Mouse (Mus musculus): ENCODE results near the gene Adam23.

GRCm38 (mm10) chr1:63430668-63431067, 15.0 kb upstream of the Adam23 start:
- TF ChIP-seq POLR2A (IDR thresholded peaks at IDR 0.05; ENCODE audit: insufficient read length, low read depth) (no peak), TCF12 (IDR thresholded peaks at IDR 0.05; ENCODE audit: insufficient read depth, poor library complexity, severe bottlenecking) (no peak), POLR2AphosphoS2 (IDR thresholded peaks at IDR 0.05; ENCODE audit: insufficient read length, low read depth) (no peak), MYOD1 (IDR thresholded peaks at IDR 0.05; ENCODE audit: control insufficient read depth in 1 of 3, insufficient read length in 2 of 3, low read depth in 2 of 3) (no peak), USF1 (IDR thresholded peaks at IDR 0.05; ENCODE audit: low read depth) (no peak), CEBPB (IDR thresholded peaks at IDR 0.05; ENCODE audit: insufficient read depth, poor library complexity, severe bottlenecking) (no peak), E2F4 (IDR thresholded peaks at IDR 0.05; ENCODE audit: insufficient read depth) (no peak), MYOG (IDR thresholded peaks at IDR 0.05; ENCODE audit: control insufficient read depth in 1 of 3, insufficient read depth in 1 of 3, insufficient read length in 2 of 3, low read depth in 2 of 3) (no peak), MAX (IDR thresholded peaks at IDR 0.05; ENCODE audit: low read depth) (no peak)

Measured in myocyte (in vitro differentiated cells).